Mouse (Mus musculus) small intestine, adult 2 months (tissue): Measurements from ENCODE around the gene Bcl2a1c. TPM values are rescaled to one million over a fixed set of nuclear protein-coding genes. Genes with fewer than 3 reads are reported as not detected.

Experiments
- H3K27ac ChIP-seq: fragments of 200-500 bp; 2 replicates; pipeline ENCODE4 v1.5.1; 2012; ENCODE audit warnings: low read depth, low read length, control low read depth, inconsistent platforms; ENCODE audit not compliant: insufficient read depth
- H3K27me3 ChIP-seq: fragments of 200-500 bp; 2 replicates; pipeline ENCODE4 v1.6.1; 2012; ENCODE audit warnings: mild to moderate bottlenecking, moderate library complexity, low read length, inconsistent platforms; ENCODE audit not compliant: control insufficient read depth, insufficient read depth
- H3K36me3 ChIP-seq: fragments of 200-500 bp; 2 replicates; pipeline ENCODE4 v1.6.1; 2012; ENCODE audit warnings: mild to moderate bottlenecking, low read length, control low read depth, inconsistent platforms; ENCODE audit not compliant: control insufficient read depth, insufficient read depth
- H3K4me1 ChIP-seq: fragments of 200-500 bp; 2 replicates; pipeline ENCODE4 v1.6.1; 2012; ENCODE audit warnings: low read length, inconsistent platforms, mixed read lengths; ENCODE audit not compliant: control insufficient read depth, insufficient read depth, insufficient read length
- H3K4me3 ChIP-seq: fragments of 200-500 bp; 2 replicates; pipeline ENCODE4 v1.5.1; 2012; ENCODE audit warnings: low read depth, mild to moderate bottlenecking, control low read depth, inconsistent platforms, low read length, moderate library complexity
- CTCF ChIP-seq: fragments of 200-500 bp; IDR thresholded peaks from 2 replicates; pipeline ENCODE4 v1.5.1; 2012; ENCODE audit warnings: low read depth, mild to moderate bottlenecking, control low read depth, inconsistent platforms, low read length, moderate library complexity, mixed read lengths; ENCODE audit not compliant: insufficient replicate concordance, insufficient read length; ENCODE audit errors: extremely low read depth
- POLR2A ChIP-seq: fragments of 200-500 bp; IDR thresholded peaks from 2 replicates; pipeline ENCODE4 v1.6.1; 2012; ENCODE audit warnings: low read depth, mild to moderate bottlenecking, control low read depth, inconsistent platforms, low read length, moderate library complexity
- WGBS: fragments of 180-500 bp; shearing (Covaris S2); methylation state at CpG from one replicate; pipeline ENCODE4 v1.1.7; 2018; 5-methylcytosine and 5-hydroxymethylcytosine counted together
- polyA plus RNA-seq: library from polyadenylated mRNA; depleted of rRNA; stranded (reverse); fragments of >200 nt; gene quantifications from 2 replicates; pipeline ENCODE4 v1.2.3, GENCODE M21; 2012; rRNA removed

Bcl2a1c gene
- polyA plus RNA-seq, 1 experiment: not detected

- no peak for TF ChIP-seq CTCF
- no peak for TF ChIP-seq POLR2A
- Histone ChIP-seq H3K27ac (no peak overlapping the region), H3K4me1 (peaks cover 11% of the 10 kb centered on the region), H3K27me3 (no peaks in the 10 kb centered on the region), H3K4me3 (no peak overlapping the region), H3K36me3 (0 out of 2 replicates have a peak, but pooled peaks cover 3% of the 10 kb centered on the region)
- 89% methylated on average over 10 of the region's 10 CpGs for WGBS
Measured at GRCm38 (mm10) chr9:114375276-114375962, 45.5 kb downstream of the Bcl2a1c start.

GRCm38 (mm10) chr9:114377168-114377567, 47.2 kb downstream of the Bcl2a1c start:
- TF ChIP-seq CTCF (no peak), POLR2A (no peak)
- Histone ChIP-seq H3K27me3 (no peaks in the 10 kb centered on the region), H3K27ac (no peak overlapping the region), H3K36me3 (peaks cover 3% of the 10 kb centered on the region; the same call in 1 of the 2 replicates), H3K4me1 (peaks cover 11% of the 10 kb centered on the region), H3K4me3 (no peak overlapping the region)
- 58% methylated on average over 10 of the region's 10 CpGs for WGBS

- WGBS: 43% methylated on average over 12 of the region's 12 CpGs
- peaks cover 5% of the 10 kb centered on the region; the same call in 1 of the 2 replicates for H3K36me3 ChIP-seq
- TF ChIP-seq POLR2A (no peak), CTCF (no peak)
Measured at GRCm38 (mm10) chr9:114379871-114380270, 49.9 kb downstream of the Bcl2a1c start.

More at GRCm38 (mm10) chr9:114379871-114380270, 49.9 kb downstream of the Bcl2a1c start:
- Histone ChIP-seq H3K27ac (no peak overlapping the region), H3K4me3 (no peak overlapping the region), H3K27me3 (no peaks in the 10 kb centered on the region), H3K4me1 (peaks cover 11% of the 10 kb centered on the region)

Other genes starting within 250 kb of the Bcl2a1c start
- 21.9 and 28.8 TPM in 2 replicates for gene Crtap, start 60.5 kb downstream of the Bcl2a1c start, polyA plus RNA-seq
- 15.5 and 25.4 TPM in 2 replicates for gene Glb1, start 70.9 kb downstream of the Bcl2a1c start, polyA plus RNA-seq
- 3.8 and 4.6 TPM in 2 replicates for gene Tmppe, start 71.0 kb downstream of the Bcl2a1c start, polyA plus RNA-seq
- 0.60 and 1.1 TPM in 2 replicates for gene Ccr4, start 174.8 kb downstream of the Bcl2a1c start, polyA plus RNA-seq
- not detected in 2 replicates for gene C130032M10Rik, start 185.6 kb downstream of the Bcl2a1c start, polyA plus RNA-seq
- not detected in 2 replicates for gene Trim71, start 234.2 kb downstream of the Bcl2a1c start, polyA plus RNA-seq